Mouse (Mus musculus): ENCODE measurements at regions not wholly inside any gene's neighbourhood (a gene's known extent, or its start where the extent isn't known, plus 50 kb on each side); places are given as distances from the start of the nearest gene placed in this dataset.
A peak's percentile ranks its signal among the peaks of the same experiment; 100 is the strongest.

- no peak overlapping the region for H3K27ac ChIP-seq (ENCODE audit: insufficient read depth, low read depth, low read length)
- no peaks in the 10 kb centered on the region for H3K36me3 ChIP-seq (ENCODE audit: control insufficient read depth, insufficient read depth, low read length)
- H3K27me3 ChIP-seq (replicated peaks; ENCODE audit: control insufficient read depth, insufficient read depth, low read length): 0 out of 2 replicates have a peak, but pooled peaks cover 1% of the 10 kb centered on the region
- no peak overlapping the region for H3K4me3 ChIP-seq (ENCODE audit: insufficient read depth, low read depth, low read length)
- no peak for DNase-seq
- TF ChIP-seq POLR2A (IDR thresholded peaks at IDR 0.05; ENCODE audit: low read depth, low read length) (no peak), CTCF (conservative IDR thresholded peaks at IDR 0.05; ENCODE audit: insufficient read depth, insufficient read length, low read depth, low read length) (no peak)
- WGBS: 9% methylated on average over 21 of the region's 21 CpGs
- no peaks in the 10 kb centered on the region for H3K4me1 ChIP-seq (ENCODE audit: control insufficient read depth, insufficient read depth, low read length)
Measured at GRCm38 (mm10) chr6:51207587-51208361, 224.7 kb upstream of the Nfe2l3 start.

DNA sequence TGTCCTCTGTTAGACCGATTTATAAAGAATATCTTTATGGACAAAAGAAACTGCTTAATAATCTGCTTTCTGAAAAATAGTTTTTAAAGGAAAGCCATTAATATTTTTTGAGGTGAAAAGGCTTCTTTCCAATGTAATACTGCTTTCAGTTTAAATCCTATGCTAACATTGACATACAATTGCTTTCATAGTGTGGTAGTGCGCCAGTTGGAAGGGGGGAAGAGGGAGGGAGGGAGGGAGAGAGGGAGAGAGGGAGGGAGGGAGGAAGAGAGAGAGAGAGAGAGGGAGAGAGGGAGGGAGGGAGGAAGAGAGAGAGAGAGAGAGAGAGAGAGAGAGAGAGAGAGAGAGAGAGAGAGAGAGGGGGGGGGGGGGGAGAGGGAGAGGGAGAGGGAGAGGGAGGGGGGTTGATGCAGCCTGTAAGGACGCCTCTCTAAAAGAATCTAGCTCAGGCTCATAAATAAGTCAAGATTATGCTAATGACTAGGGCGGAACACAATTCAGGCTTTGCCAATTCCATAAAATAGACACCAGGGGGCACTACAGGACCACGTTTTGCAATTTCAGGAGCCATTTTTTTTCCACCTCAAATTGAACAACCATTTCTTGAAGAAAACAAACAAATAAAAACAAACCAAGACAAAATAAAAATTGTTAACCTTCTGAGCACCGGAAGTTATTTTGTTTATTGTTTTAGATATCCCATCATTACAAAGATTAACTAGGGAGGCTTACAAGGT is 223.6 kb upstream of the Nfe2l3 start:
- Histone ChIP-seq H3K4me1 (ENCODE audit: control insufficient read depth, insufficient read depth, low read length) (no peaks in the 10 kb centered on the region), H3K27me3 (replicated peaks; ENCODE audit: control insufficient read depth, insufficient read depth, low read length) (0 out of 2 replicates have a peak, but pooled peaks cover 1% of the 10 kb centered on the region), H3K27ac (ENCODE audit: insufficient read depth, low read depth, low read length) (no peak overlapping the region), H3K36me3 (ENCODE audit: control insufficient read depth, insufficient read depth, low read length) (no peaks in the 10 kb centered on the region), H3K4me3 (ENCODE audit: insufficient read depth, low read depth, low read length) (no peak overlapping the region)
- TF ChIP-seq CTCF (conservative IDR thresholded peaks at IDR 0.05; ENCODE audit: insufficient read depth, insufficient read length, low read depth, low read length) (0 out of 2 replicates have a peak, but pooled peaks have one; percentile 14), POLR2A (IDR thresholded peaks at IDR 0.05; ENCODE audit: low read depth, low read length) (no peak)
- DNase-seq: peak; percentile 72
- 4% methylated on average over 6 of the region's 6 CpGs for WGBS

GRCm38 (mm10) chr6:51211418-51211817 is 221.1 kb upstream of the Nfe2l3 start:
- Histone ChIP-seq H3K4me1 (ENCODE audit: control insufficient read depth, insufficient read depth, low read length) (no peaks in the 10 kb centered on the region), H3K27me3 (replicated peaks; ENCODE audit: control insufficient read depth, insufficient read depth, low read length) (0 out of 2 replicates have a peak, but pooled peaks cover 1% of the 10 kb centered on the region), H3K36me3 (ENCODE audit: control insufficient read depth, insufficient read depth, low read length) (no peaks in the 10 kb centered on the region), H3K4me3 (ENCODE audit: insufficient read depth, low read depth, low read length) (no peak overlapping the region), H3K27ac (ENCODE audit: insufficient read depth, low read depth, low read length) (no peak overlapping the region)
- no peak for DNase-seq
- TF ChIP-seq CTCF (conservative IDR thresholded peaks at IDR 0.05; ENCODE audit: insufficient read depth, insufficient read length, low read depth, low read length) (no peak), POLR2A (IDR thresholded peaks at IDR 0.05; ENCODE audit: low read depth, low read length) (no peak)
- WGBS: 22% methylated on average over 7 of the region's 7 CpGs

- 77% methylated on average over 8 of the region's 8 CpGs for WGBS
Measured at GRCm38 (mm10) chr6:51212216-51212615, 220.3 kb upstream of the Nfe2l3 start.

GRCm38 (mm10) chr6:51215371-51215770 is 217.1 kb upstream of the Nfe2l3 start:
- WGBS: 74% methylated on average over 10 of the region's 10 CpGs
- DNase-seq: no peak

More at GRCm38 (mm10) chr6:51212216-51212615, 220.3 kb upstream of the Nfe2l3 start:
- Histone ChIP-seq H3K4me3 (ENCODE audit: insufficient read depth, low read depth, low read length) (no peak overlapping the region), H3K27ac (ENCODE audit: insufficient read depth, low read depth, low read length) (no peak overlapping the region), H3K4me1 (ENCODE audit: control insufficient read depth, insufficient read depth, low read length) (no peaks in the 10 kb centered on the region), H3K27me3 (replicated peaks; ENCODE audit: control insufficient read depth, insufficient read depth, low read length) (0 out of 2 replicates have a peak, but pooled peaks cover 1% of the 10 kb centered on the region), H3K36me3 (ENCODE audit: control insufficient read depth, insufficient read depth, low read length) (no peaks in the 10 kb centered on the region)
- no peak for DNase-seq
- no peak for TF ChIP-seq POLR2A (IDR thresholded peaks at IDR 0.05; ENCODE audit: low read depth, low read length)
- no peak for TF ChIP-seq CTCF (conservative IDR thresholded peaks at IDR 0.05; ENCODE audit: insufficient read depth, insufficient read length, low read depth, low read length)

GRCm38 (mm10) chr6:51216472-51216871 is 216.0 kb upstream of the Nfe2l3 start:
- Histone ChIP-seq H3K27ac (ENCODE audit: insufficient read depth, low read depth, low read length) (no peak overlapping the region), H3K4me1 (ENCODE audit: control insufficient read depth, insufficient read depth, low read length) (no peaks in the 10 kb centered on the region), H3K27me3 (replicated peaks; ENCODE audit: control insufficient read depth, insufficient read depth, low read length) (no peaks in the 10 kb centered on the region), H3K36me3 (ENCODE audit: control insufficient read depth, insufficient read depth, low read length) (no peaks in the 10 kb centered on the region), H3K4me3 (ENCODE audit: insufficient read depth, low read depth, low read length) (no peak overlapping the region)
- 35% methylated on average over 8 of the region's 8 CpGs for WGBS
- TF ChIP-seq CTCF (conservative IDR thresholded peaks at IDR 0.05; ENCODE audit: insufficient read depth, insufficient read length, low read depth, low read length): no peak
- TF ChIP-seq POLR2A (IDR thresholded peaks at IDR 0.05; ENCODE audit: low read depth, low read length): no peak
- DNase-seq: peak; percentile 70

More at GRCm38 (mm10) chr6:51215371-51215770, 217.1 kb upstream of the Nfe2l3 start:
- Histone ChIP-seq H3K27ac (ENCODE audit: insufficient read depth, low read depth, low read length) (no peak overlapping the region), H3K27me3 (replicated peaks; ENCODE audit: control insufficient read depth, insufficient read depth, low read length) (no peaks in the 10 kb centered on the region), H3K4me3 (ENCODE audit: insufficient read depth, low read depth, low read length) (no peak overlapping the region), H3K4me1 (ENCODE audit: control insufficient read depth, insufficient read depth, low read length) (no peaks in the 10 kb centered on the region), H3K36me3 (ENCODE audit: control insufficient read depth, insufficient read depth, low read length) (no peaks in the 10 kb centered on the region)
- TF ChIP-seq POLR2A (IDR thresholded peaks at IDR 0.05; ENCODE audit: low read depth, low read length): no peak
- no peak for TF ChIP-seq CTCF (conservative IDR thresholded peaks at IDR 0.05; ENCODE audit: insufficient read depth, insufficient read length, low read depth, low read length)

DNA sequence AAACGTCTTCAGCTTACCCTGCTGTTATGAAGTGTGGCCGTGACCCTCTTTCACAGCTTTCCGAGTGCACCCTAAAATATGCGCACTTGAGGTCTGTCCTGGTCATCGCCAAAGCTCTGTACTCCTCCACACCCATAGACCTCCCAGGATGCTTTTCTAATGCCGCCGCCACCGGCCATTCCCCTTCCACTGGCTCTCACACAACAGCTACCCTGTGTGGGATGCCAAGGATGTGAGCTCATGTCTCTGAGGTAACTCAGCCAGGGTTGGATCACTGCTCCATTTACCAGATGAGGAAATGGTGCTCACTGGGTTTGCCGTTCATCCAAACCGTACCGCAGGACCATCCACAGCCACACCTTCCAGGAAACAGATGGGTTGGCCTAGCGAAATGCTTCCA is 212.8 kb upstream of the Nfe2l3 start:
- no peak for DNase-seq
- H3K27ac ChIP-seq (ENCODE audit: insufficient read depth, low read depth, low read length): no peak overlapping the region
- H3K36me3 ChIP-seq (ENCODE audit: control insufficient read depth, insufficient read depth, low read length): no peaks in the 10 kb centered on the region
- H3K4me3 ChIP-seq (ENCODE audit: insufficient read depth, low read depth, low read length): no peak overlapping the region
- WGBS: 87% methylated on average over 12 of the region's 12 CpGs
- TF ChIP-seq CTCF (conservative IDR thresholded peaks at IDR 0.05; ENCODE audit: insufficient read depth, insufficient read length, low read depth, low read length): no peak
- no peak for TF ChIP-seq POLR2A (IDR thresholded peaks at IDR 0.05; ENCODE audit: low read depth, low read length)
- no peaks in the 10 kb centered on the region for H3K4me1 ChIP-seq (ENCODE audit: control insufficient read depth, insufficient read depth, low read length)
- no peaks in the 10 kb centered on the region for H3K27me3 ChIP-seq (replicated peaks; ENCODE audit: control insufficient read depth, insufficient read depth, low read length)

Measured in kidney, adult 2 months (tissue).